Mouse (Mus musculus): ENCODE measurements around the gene Abi3. TPM values are rescaled to one million over a fixed set of nuclear protein-coding genes. Genes with fewer than 3 reads are reported as not detected.

Abi3 gene
- total and polyA plus RNA-seq, 3 experiments, result 24.4 to 74.5 (median 31.4) TPM

DNA sequence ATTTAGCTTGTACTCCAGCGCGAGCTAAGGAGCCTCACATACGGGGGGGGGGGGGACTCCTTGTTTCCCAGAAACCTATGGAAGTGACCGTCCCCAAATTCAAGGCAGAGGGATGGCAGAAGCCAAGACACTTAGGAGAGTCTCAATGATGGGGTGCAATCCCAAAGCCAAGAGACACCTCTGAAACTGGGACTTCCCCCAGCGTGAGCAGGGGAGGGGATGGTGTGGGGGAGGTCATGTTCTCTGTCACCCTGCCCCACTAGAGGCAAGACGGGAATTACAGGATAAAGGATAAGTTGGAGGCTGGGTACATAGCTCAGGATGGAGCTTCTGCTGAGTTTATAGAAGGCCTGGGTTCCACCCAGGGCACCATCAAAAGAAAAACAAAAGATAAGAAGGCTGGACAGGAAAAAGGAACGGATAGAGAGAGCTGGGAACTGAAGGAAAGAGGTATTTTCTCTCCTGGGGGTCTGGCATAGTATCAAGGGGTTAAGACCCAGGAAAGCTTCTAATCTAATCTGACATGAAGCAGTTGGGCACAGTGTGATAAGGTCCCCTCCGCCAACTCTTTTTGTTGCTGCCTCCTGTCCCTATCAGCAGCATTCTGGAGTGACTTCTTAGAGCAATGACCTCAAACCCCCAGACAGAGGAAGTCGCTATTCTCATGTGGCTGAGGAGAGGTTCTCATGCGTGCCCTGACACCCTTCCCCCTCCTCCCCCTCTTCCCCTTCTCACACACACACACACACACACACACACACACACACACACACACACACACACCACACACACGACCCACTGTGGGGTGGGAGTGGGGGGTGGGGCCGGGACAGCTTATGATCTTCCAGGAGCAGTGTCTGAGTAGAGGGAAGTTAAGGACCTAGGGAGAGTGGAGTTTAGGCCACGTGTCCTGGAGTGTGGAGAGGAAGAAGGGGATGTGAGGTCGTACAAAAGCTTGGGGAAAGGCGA is 7.2 kb downstream of the Abi3 start:
- H3K9ac ChIP-seq (ENCODE audit: insufficient read depth, low read depth), result peak overlapping the region; percentile 30
- H3K36me3 ChIP-seq (replicated peaks in 1 of 2; ENCODE audit: control insufficient read depth in 1 of 2, insufficient read depth in 1 of 2, low read length in 1 of 2), result peaks cover 50 to 62% of the 10 kb centered on the region in 2 experiments
- H3K4me2 ChIP-seq (ENCODE audit: insufficient read depth, low read depth, poor library complexity, severe bottlenecking), result peak overlapping the region; percentile 90
- peaks cover 23% of the 10 kb centered on the region for H3K79me2 ChIP-seq (replicated peaks; ENCODE audit: control insufficient read depth, extremely low read depth, insufficient read depth, poor library complexity, severe bottlenecking)
- peaks cover 48 to 83% of the 10 kb centered on the region in 2 experiments for H3K4me1 ChIP-seq (ENCODE audit: control insufficient read depth in 1 of 2, insufficient read depth in 2 of 2)
- peak overlapping the region; percentile 97 for H3K27ac ChIP-seq (ENCODE audit: insufficient read depth, low read depth)
- H3K27me3 ChIP-seq (replicated peaks), result no peaks in the 10 kb centered on the region
- dilution Hi-C loops (cut with MboI; ENCODE audit: extremely low pct_ligation_motif_present, extremely low pct_unique_long_range_greater_than_20kb, low sequenced_read_pairs), result no loop called here
- DNase-seq (ENCODE audit: extremely low read depth), result peak; percentile 92
- peaks cover 13% of the 10 kb centered on the region for H3K9me3 ChIP-seq (replicated peaks; ENCODE audit: low read length)
- peak overlapping the region in 2 of 3 experiments; percentile 10 to 49 for H3K4me3 ChIP-seq (replicated peaks in 1 of 3; ENCODE audit: low read depth in 2 of 3, low read length in 2 of 3, poor library complexity in 1 of 3)
- in situ Hi-C loops (cut with MboI; ENCODE audit: low pct_ligation_motif_present, low pct_unique_long_range_greater_than_20kb, low sequenced_read_pairs), result loop anchor here (5.0 kb wide), 1 partner anchor 32 kb away; no protein-coding TSS in a partner anchor
- TF ChIP-seq JUN (IDR thresholded peaks at IDR 0.05; ENCODE audit: insufficient read depth, low read depth, low read length) (peak; percentile 62), SMC3 (IDR thresholded peaks at IDR 0.05; ENCODE audit: low read depth, low read length) (peak; percentile 36), MEF2A (IDR thresholded peaks at IDR 0.05; ENCODE audit: borderline replicate concordance, low read depth, low read length) (peak; percentile 85), ZC3H11A (IDR thresholded peaks at IDR 0.05; ENCODE audit: low read depth, low read length) (no peak), HCFC1 (IDR thresholded peaks at IDR 0.05; ENCODE audit: low read depth, low read length) (peak; percentile 61), USF1 (IDR thresholded peaks at IDR 0.05; ENCODE audit: low read depth, low read length) (peak; percentile 28), RCOR1 (conservative IDR thresholded peaks at IDR 0.05; ENCODE audit: low read depth, low read length) (peak; percentile 85), ZNF384 (IDR thresholded peaks at IDR 0.05; ENCODE audit: low read depth, low read length) (no peak), E2F4 (IDR thresholded peaks at IDR 0.05; ENCODE audit: insufficient replicate concordance, low read depth, low read length) (no peak), ELF1 (IDR thresholded peaks at IDR 0.05; ENCODE audit: low read depth, low read length) (peak; percentile 76), PAX5 (IDR thresholded peaks at IDR 0.05; ENCODE audit: low read length) (no peak), SIN3A (IDR thresholded peaks at IDR 0.05; ENCODE audit: low read length) (peak; percentile 73), USF2 (conservative IDR thresholded peaks at IDR 0.05; ENCODE audit: low read depth, low read length) (no peak), TBP (conservative IDR thresholded peaks at IDR 0.05; ENCODE audit: low read depth, low read length) (peak; percentile 73), MAZ (IDR thresholded peaks at IDR 0.05; ENCODE audit: low read depth, low read length) (peak; percentile 88), BHLHE40 (IDR thresholded peaks at IDR 0.05; ENCODE audit: low read depth, low read length) (peak; percentile 96), ZKSCAN1 (IDR thresholded peaks at IDR 0.05; ENCODE audit: borderline replicate concordance, low read depth, low read length) (no peak), MXI1 (IDR thresholded peaks at IDR 0.05; ENCODE audit: low read depth, low read length) (peak; percentile 77), NRF1 (IDR thresholded peaks at IDR 0.05; ENCODE audit: low read depth, low read length) (no peak), RAD21 (IDR thresholded peaks at IDR 0.05; ENCODE audit: low read depth, low read length) (peak; percentile 4), KAT2A (IDR thresholded peaks at IDR 0.05; ENCODE audit: insufficient replicate concordance, low read length) (0 out of 2 replicates have a peak, but pooled peaks have one; percentile 66), POLR2A (IDR thresholded peaks at IDR 0.05; ENCODE audit: low read depth, low read length) (peak; percentile 81), CHD2 (IDR thresholded peaks at IDR 0.05; ENCODE audit: low read length) (peak; percentile 94), UBTF (IDR thresholded peaks at IDR 0.05; ENCODE audit: low read depth, low read length) (no peak), NELFE (IDR thresholded peaks at IDR 0.05; ENCODE audit: low read depth, low read length) (peak; percentile 58; the same call in 1 of the 2 replicates), POLR2AphosphoS2 (IDR thresholded peaks at IDR 0.05; ENCODE audit: low read depth, low read length) (peak; percentile 6; the same call in 1 of the 2 replicates), EP300 (IDR thresholded peaks at IDR 0.05; ENCODE audit: low read length) (peak; percentile 87), IRF4 (IDR thresholded peaks at IDR 0.05; ENCODE audit: low read depth, low read length) (peak; percentile 86), CTCF (conservative IDR thresholded peaks at IDR 0.05 in 1 of 2, IDR thresholded peaks at IDR 0.05 in 1 of 2; ENCODE audit: low read depth in 2 of 2, low read length in 2 of 2) (no peak; a peak in 1 of 4 replicates), MYC (IDR thresholded peaks at IDR 0.05; ENCODE audit: low read depth, low read length) (peak; percentile 87), CHD1 (IDR thresholded peaks at IDR 0.05; ENCODE audit: low read depth, low read length) (peak; percentile 32), ZMIZ1 (IDR thresholded peaks at IDR 0.05; ENCODE audit: low read depth, low read length) (no peak; the same call in 1 of the 2 replicates), JUND (conservative IDR thresholded peaks at IDR 0.05; ENCODE audit: low read depth, low read length) (no peak), TCF12 (IDR thresholded peaks at IDR 0.05; ENCODE audit: low read depth, low read length) (peak; percentile 91), GABPA (IDR thresholded peaks at IDR 0.05; ENCODE audit: insufficient replicate concordance, low read depth, low read length) (no peak), MAFK (IDR thresholded peaks at IDR 0.05; ENCODE audit: insufficient replicate concordance, low read length) (peak; percentile 74; the same call in 1 of the 2 replicates), ETS1 (conservative IDR thresholded peaks at IDR 0.05; ENCODE audit: low read depth, low read length) (peak; percentile 91)

All from CH12.LX (cell line).